Mouse (Mus musculus): ENCODE data around the gene Abhd17b.

DNA sequence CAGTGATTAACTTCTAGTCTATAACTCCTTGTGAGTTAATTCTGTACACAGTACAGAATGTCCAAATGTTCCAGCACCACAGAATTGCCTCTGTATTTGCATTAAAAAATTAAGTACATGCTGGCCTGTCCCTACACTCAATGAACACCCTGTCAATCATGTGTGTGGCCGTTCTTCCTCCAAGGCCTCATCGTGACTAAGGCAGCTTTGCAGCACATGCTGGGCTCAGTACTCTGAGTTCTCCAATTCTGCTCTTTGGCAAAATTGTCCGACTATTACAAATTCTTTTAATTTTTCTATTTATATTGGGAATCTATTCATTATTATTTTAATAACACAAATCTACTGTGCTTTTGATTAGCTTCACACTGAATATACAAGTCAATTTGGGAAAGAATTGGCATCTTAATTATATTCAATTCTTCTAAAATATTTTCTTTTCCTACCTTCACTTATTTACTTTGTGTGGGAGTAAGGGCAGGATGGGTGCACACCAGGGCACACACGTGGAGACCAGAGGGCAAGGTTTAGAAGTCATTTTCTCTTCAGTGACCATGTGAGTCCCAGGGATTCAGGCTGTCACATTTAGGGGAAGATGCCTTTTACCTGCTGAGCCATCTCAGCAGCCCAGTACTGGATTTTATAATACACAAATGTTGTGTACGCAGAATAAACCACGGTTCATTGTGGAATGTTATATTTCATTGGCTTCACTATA is 26.6 kb upstream of the Abhd17b start:
- no peak for TF ChIP-seq CTCF (IDR thresholded peaks at IDR 0.05; ENCODE audit: control insufficient read depth, insufficient read depth, insufficient replicate concordance, low read depth, low read length)
- no peak for TF ChIP-seq POLR2A (IDR thresholded peaks at IDR 0.05; ENCODE audit: control insufficient read depth, low read depth, low read length)
